11 mouse cellular contexts compared by ENCODE assay signal in genomic region chr9:67156590-67157259, GRCm38 (mm10).
DNase-seq lines count a peak whose midpoint lies in the region; ATAC-seq and TF ChIP-seq lines count a peak whose summit lies in the region.
"Had no signal": no experiment of that assay in that cellular context is flagged by ENCODE, and none has a peak within 500 bp of the region (broad histone marks: within the 10 kb centered on the region; RNA-seq: fewer than 3 reads in every experiment).

No protein-coding gene starts in this region.

- H3K27ac ChIP-seq in limb, embryonic 11.5 days (replicated peaks; ENCODE audit: low read depth, low read length) = no peak overlapping the region
- H3K27ac ChIP-seq in limb, embryonic 10.5 days = no peak overlapping the region
- no peak overlapping the region for H3K27ac ChIP-seq in bone marrow macrophage, adult 2 months (ENCODE audit: insufficient read depth, low read depth, low read length)
- H3K27ac ChIP-seq in liver, embryonic 13.5 days = no peak overlapping the region
- H3K27ac ChIP-seq in midbrain, embryonic 16.5 days (ENCODE audit: low read length) = no peak overlapping the region
- H3K27ac ChIP-seq: embryonic facial prominence, embryonic 13.5 days; limb, embryonic 12.5 days; stomach, embryonic 15.5 days had no signal

- peak; percentile 31 for TF ChIP-seq CTCF in bone marrow macrophage, adult 2 months (IDR thresholded peaks at IDR 0.05; ENCODE audit: low read depth, low read length)

- no peak for TF ChIP-seq POLR2A in bone marrow macrophage, adult 2 months (IDR thresholded peaks at IDR 0.05; ENCODE audit: borderline replicate concordance, low read depth, low read length)

- H3K4me1 ChIP-seq in limb, embryonic 11.5 days (ENCODE audit: control insufficient read depth, insufficient read depth, low read length) = no peaks in the 10 kb centered on the region
- no peaks in the 10 kb centered on the region for H3K4me1 ChIP-seq in limb, embryonic 10.5 days
- H3K4me1 ChIP-seq in bone marrow macrophage, adult 2 months (ENCODE audit: control insufficient read depth, insufficient read depth, low read length) = peaks cover 19% of the 10 kb centered on the region
- peaks cover 7% of the 10 kb centered on the region; the same call in 1 of the 2 replicates for H3K4me1 ChIP-seq in liver, embryonic 13.5 days (replicated peaks)
- H3K4me1 ChIP-seq in midbrain, embryonic 16.5 days (ENCODE audit: control insufficient read depth, insufficient read depth, low read length) = no peaks in the 10 kb centered on the region

- H3K27me3 ChIP-seq in limb, embryonic 11.5 days (ENCODE audit: control insufficient read depth, insufficient read depth, low read length) = no peaks in the 10 kb centered on the region
- no peaks in the 10 kb centered on the region for H3K27me3 ChIP-seq in limb, embryonic 10.5 days (ENCODE audit: low read depth, poor library complexity, severe bottlenecking)
- no peaks in the 10 kb centered on the region for H3K27me3 ChIP-seq in liver, embryonic 13.5 days
- H3K27me3 ChIP-seq in midbrain, embryonic 16.5 days (ENCODE audit: control insufficient read depth, insufficient read depth, low read depth, low read length) = no peaks in the 10 kb centered on the region
- H3K27me3 ChIP-seq: embryonic facial prominence, embryonic 13.5 days; limb, embryonic 12.5 days; stomach, embryonic 15.5 days had no signal

- H3K36me3 ChIP-seq in limb, embryonic 11.5 days (ENCODE audit: control insufficient read depth, insufficient read depth, low read length) = no peaks in the 10 kb centered on the region
- H3K36me3 ChIP-seq in limb, embryonic 10.5 days = no peaks in the 10 kb centered on the region
- no peaks in the 10 kb centered on the region for H3K36me3 ChIP-seq in liver, embryonic 13.5 days
- H3K36me3 ChIP-seq in midbrain, embryonic 16.5 days (ENCODE audit: control insufficient read depth, insufficient read depth, low read length) = no peaks in the 10 kb centered on the region
- H3K36me3 ChIP-seq: embryonic facial prominence, embryonic 13.5 days; limb, embryonic 12.5 days; stomach, embryonic 15.5 days had no signal

- H3K4me3 ChIP-seq in limb, embryonic 11.5 days (ENCODE audit: low read depth, low read length) = no peak overlapping the region
- no peak overlapping the region for H3K4me3 ChIP-seq in limb, embryonic 10.5 days
- no peak overlapping the region for H3K4me3 ChIP-seq in bone marrow macrophage, adult 2 months (ENCODE audit: insufficient read depth, low read length)
- H3K4me3 ChIP-seq in liver, embryonic 13.5 days (replicated peaks) = no peak overlapping the region
- no peak overlapping the region for H3K4me3 ChIP-seq in midbrain, embryonic 16.5 days (ENCODE audit: low read depth, low read length)
- H3K4me3 ChIP-seq: embryonic facial prominence, embryonic 13.5 days; limb, embryonic 12.5 days; stomach, embryonic 15.5 days had no signal

- no peak overlapping the region for H3K9ac ChIP-seq in limb, embryonic 11.5 days (ENCODE audit: low read length)
- H3K9ac ChIP-seq in liver, embryonic 13.5 days = no peak overlapping the region
- no peak overlapping the region for H3K9ac ChIP-seq in midbrain, embryonic 16.5 days (ENCODE audit: low read depth, low read length)
- H3K9ac ChIP-seq: embryonic facial prominence, embryonic 13.5 days; limb, embryonic 12.5 days; stomach, embryonic 15.5 days had no signal

- H3K4me2 ChIP-seq in limb, embryonic 11.5 days (ENCODE audit: low read depth, severe bottlenecking) = no peak overlapping the region
- H3K4me2 ChIP-seq in liver, embryonic 13.5 days = no peak overlapping the region
- no peak overlapping the region for H3K4me2 ChIP-seq in midbrain, embryonic 16.5 days (ENCODE audit: low read length)
- H3K4me2 ChIP-seq: embryonic facial prominence, embryonic 13.5 days; limb, embryonic 12.5 days; stomach, embryonic 15.5 days had no signal

- ATAC-seq in limb, embryonic 11.5 days (ENCODE audit: insufficient number of reproducible peaks, low FRiP score, low TSS enrichment, low read depth) = no peak
- no peak for ATAC-seq in liver, embryonic 13.5 days (ENCODE audit: low read depth)
- ATAC-seq in midbrain, embryonic 16.5 days = no peak

- intact Hi-C loops in gastrocnemius, postnatal 14 days (cut with DNase I; ENCODE audit: low total_unique reads) = no loop called here

- no peaks in the 10 kb centered on the region for H3K9me3 ChIP-seq in limb, embryonic 11.5 days (ENCODE audit: control insufficient read depth, low read length)
- no peaks in the 10 kb centered on the region for H3K9me3 ChIP-seq in limb, embryonic 10.5 days (replicated peaks)
- H3K9me3 ChIP-seq in liver, embryonic 13.5 days (replicated peaks) = no peaks in the 10 kb centered on the region
- no peaks in the 10 kb centered on the region for H3K9me3 ChIP-seq in midbrain, embryonic 16.5 days (replicated peaks; ENCODE audit: control insufficient read depth, low read length, poor library complexity, severe bottlenecking)
- H3K9me3 ChIP-seq: embryonic facial prominence, embryonic 13.5 days; stomach, embryonic 15.5 days had no signal

- WGBS in limb, embryonic 11.5 days = 58% methylated on average over 3 of the region's 3 CpGs
- WGBS in limb, embryonic 10.5 days = 71% methylated on average over 3 of the region's 3 CpGs
- WGBS in liver, embryonic 13.5 days (ENCODE audit: insufficient replicate concordance) = 41% methylated on average over 3 of the region's 3 CpGs
- 64% methylated on average over 3 of the region's 3 CpGs for WGBS in midbrain, embryonic 16.5 days

- DNase-seq in limb, embryonic 11.5 days (ENCODE audit: low spot score) = peak; percentile 55
- DNase-seq in limb, embryonic 10.5 days (ENCODE audit: low spot score) = no peak
- peak; percentile 56 for DNase-seq in ES-CJ7 (ENCODE audit: low read depth, low spot score)
- DNase-seq in gastrocnemius, postnatal 14 days = peak; percentile 41
- DNase-seq in liver, embryonic 13.5 days = peak; percentile 5
- DNase-seq in thymus, postnatal 25 days = peak; percentile 11
